Mouse (Mus musculus): ENCODE data around the gene Nolc1.

- TF ChIP-seq TAL1 (IDR thresholded peaks at IDR 0.05; ENCODE audit: low read length) (no peak), GATA1 (IDR thresholded peaks at IDR 0.05; ENCODE audit: low read length) (no peak)
Measured at GRCm38 (mm10) chr19:46028747-46029320, 46.8 kb upstream of the Nolc1 start.

All from erythroblast, embryonic 14.5 days (primary cell).